Comparison of ENCODE assay signal across 17 mouse cellular contexts in genomic region chr1:59157846-59158245, GRCm38 (mm10). TPM values are rescaled to one million over a fixed set of nuclear protein-coding genes. Genes with fewer than 3 reads are reported as not detected.
DNase-seq lines count a peak whose midpoint lies in the region; ATAC-seq lines count a peak whose summit lies in the region.
"Had no signal": no experiment of that assay in that cellular context is flagged by ENCODE, and none has a peak within 500 bp of the region (broad histone marks: within the 10 kb centered on the region; RNA-seq: fewer than 3 reads in every experiment).

No protein-coding gene starts in this region.

- H3K4me2 ChIP-seq in kidney, embryonic 16.5 days (replicated peaks; ENCODE audit: low read depth, low read length): no peak overlapping the region
- H3K4me2 ChIP-seq: embryonic facial prominence, embryonic 13.5 days; hindbrain, embryonic 12.5 days had no signal

- peaks cover 3% of the 10 kb centered on the region; the same call in 1 of the 2 replicates for H3K36me3 ChIP-seq in kidney, embryonic 16.5 days (ENCODE audit: insufficient read depth, low read length)
- H3K36me3 ChIP-seq: embryonic facial prominence, embryonic 13.5 days had no signal

- no peak overlapping the region for H3K9ac ChIP-seq in kidney, embryonic 16.5 days (replicated peaks; ENCODE audit: low read length)
- H3K9ac ChIP-seq: embryonic facial prominence, embryonic 13.5 days; hindbrain, embryonic 12.5 days had no signal

- no peak overlapping the region for H3K27ac ChIP-seq in kidney, embryonic 16.5 days (ENCODE audit: low read length)
- H3K27ac ChIP-seq in brown adipose tissue, adult 24 weeks (replicated peaks; ENCODE audit: low read depth, low read length): peak overlapping the region; percentile 46
- H3K27ac ChIP-seq: embryonic facial prominence, embryonic 13.5 days; gastrocnemius, adult 2 months; heart, embryonic 10.5 days; hindbrain, embryonic 12.5 days had no signal

- peak; percentile 77 for DNase-seq in heart, adult 11 months
- no peak for DNase-seq in heart, adult 8-10 months (ENCODE audit: low spot score)
- peak; percentile 93 for DNase-seq in kidney, adult 9 months
- peak; percentile 54 to 77 for DNase-seq in kidney, postnatal 25 days
- DNase-seq in urinary bladder, postnatal 10 days (ENCODE audit: low spot score): no peak
- DNase-seq: gastrocnemius, adult 2 months; gastrocnemius, postnatal 25 days; heart, postnatal 10 days; heart, postnatal 4 days had no signal

- no peaks in the 10 kb centered on the region for H3K4me1 ChIP-seq in kidney, embryonic 16.5 days (ENCODE audit: insufficient read depth, low read length)
- H3K4me1 ChIP-seq in brown adipose tissue, adult 24 weeks (ENCODE audit: control insufficient read depth, insufficient read depth, insufficient read length, low read length): peaks cover 40% of the 10 kb centered on the region
- H3K4me1 ChIP-seq: heart, embryonic 10.5 days; hindbrain, embryonic 12.5 days had no signal

- 74% methylated on average over 4 of the region's 4 CpGs for WGBS in kidney, embryonic 16.5 days

- H3K27me3 ChIP-seq in kidney, embryonic 16.5 days (ENCODE audit: insufficient read depth, low read length): no peaks in the 10 kb centered on the region
- H3K27me3 ChIP-seq: embryonic facial prominence, embryonic 13.5 days; hindbrain, embryonic 12.5 days had no signal

- H3K9me3 ChIP-seq in kidney, embryonic 16.5 days (ENCODE audit: low read length): no peaks in the 10 kb centered on the region
- H3K9me3 ChIP-seq: embryonic facial prominence, embryonic 13.5 days; heart, embryonic 10.5 days; hindbrain, embryonic 12.5 days had no signal

- no peak overlapping the region for H3K4me3 ChIP-seq in kidney, embryonic 16.5 days (ENCODE audit: low read length)
- H3K4me3 ChIP-seq in brown adipose tissue, adult 24 weeks (ENCODE audit: insufficient read depth, low read depth, low read length): no peak overlapping the region
- H3K4me3 ChIP-seq: embryonic facial prominence, embryonic 13.5 days; gastrocnemius, adult 2 months; heart, embryonic 10.5 days; hindbrain, embryonic 12.5 days had no signal

- ATAC-seq in kidney, embryonic 16.5 days (ENCODE audit: low FRiP score, low TSS enrichment): no peak
- no peak for ATAC-seq in erythroblast, adult 5-6 weeks (replicated peaks; ENCODE audit: low FRiP score, poor library complexity, severe bottlenecking)
- ATAC-seq: forebrain, embryonic 14.5 days; hindbrain, embryonic 16.5 days had no signal

RNA-seq across cellular contexts. Expression of gene Mpp4, which starts 5.3 kb away (rescaled TPM):
- under 1 TPM in 1 of 4 experiments, not detected in 3; 0.09 TPM for total RNA-seq in heart, adult 8-10 months (2022)
- polyA plus RNA-seq in kidney, embryonic 16.5 days (2015; fragmentation: Nextera tagmentation; extraction: Ambion mirVana): 0.48 and 0.65 TPM in 2 replicates
- polyA plus RNA-seq in brown adipose tissue, adult 24 weeks (2012; ENCODE audit: insufficient read depth, insufficient read length, missing spikeins): 0.71 TPM in 1 of 2 replicates, not detected in the other
- total RNA-seq in erythroblast, adult 5-6 weeks (2015; ENCODE audit: low replicate concordance): 0.84 and 1.9 TPM in 2 replicates
- 0.56 and 0.85 TPM in 2 replicates for total RNA-seq in erythroblast, adult 5-6 weeks (2017; ENCODE audit: low replicate concordance)

RNA-seq across cellular contexts. Expression of gene Tmem237, which starts 37.6 kb away (rescaled TPM):
- total RNA-seq in heart, adult 8-10 months (2022): 1 to 10 TPM; 2.3 to 4.8 (median 2.4) TPM
- polyA plus RNA-seq in kidney, embryonic 16.5 days (2015; fragmentation: Nextera tagmentation; extraction: Ambion mirVana): 42.0 and 42.6 TPM in 2 replicates
- 4.3 and 5.6 TPM in 2 replicates for polyA plus RNA-seq in brown adipose tissue, adult 24 weeks (2012; ENCODE audit: insufficient read depth, insufficient read length, missing spikeins)
- 3.3 and 10.6 TPM in 2 replicates for total RNA-seq in erythroblast, adult 5-6 weeks (2015; ENCODE audit: low replicate concordance)
- total RNA-seq in erythroblast, adult 5-6 weeks (2017; ENCODE audit: low replicate concordance): 1.4 and 1.5 TPM in 2 replicates

Comparison
In these comparisons a context has a peak if more than half of its experiments do, and no peak if none do; other contexts are left out.
1. DNase-seq: peak in heart, adult 11 months (single experiment), kidney, adult 9 months (single experiment) and kidney, postnatal 25 days (2 of 2); none in heart, adult 8-10 months (single experiment) and urinary bladder, postnatal 10 days (single experiment).